Mouse (Mus musculus) spleen, adult 2 months (tissue): ENCODE results near the gene Pcgf5. TPM values are rescaled to one million over a fixed set of nuclear protein-coding genes. Genes with fewer than 3 reads are reported as not detected.

Experiments
- DNase-seq, 2 experiments: peaks; one replicate each; pipeline versions ENCODE4 v3.0.0 to v3.0.0-alpha.2; 2012 to 2021; ENCODE audit warnings: low spot score in 2 of 2, low read depth in 1 of 2
- H3K27ac ChIP-seq: fragments of 200-500 bp; 2 replicates; pipeline ENCODE4 v1.5.1; 2012; ENCODE audit warnings: low read length, inconsistent platforms; ENCODE audit not compliant: insufficient read depth
- H3K27me3 ChIP-seq: fragments of 200-500 bp; 2 replicates; pipeline ENCODE4 v1.6.1; 2012; ENCODE audit warnings: mild to moderate bottlenecking, moderate library complexity, low read length, inconsistent platforms; ENCODE audit not compliant: control insufficient read depth, insufficient read depth
- H3K36me3 ChIP-seq: fragments of 200-500 bp; 2 replicates; pipeline ENCODE4 v1.6.1; 2012; ENCODE audit warnings: mild to moderate bottlenecking, low read length, inconsistent platforms; ENCODE audit not compliant: control insufficient read depth, insufficient read depth
- H3K4me1 ChIP-seq: fragments of 200-500 bp; 2 replicates; pipeline ENCODE4 v1.6.1; 2011; ENCODE audit warnings: inconsistent platforms; ENCODE audit not compliant: control insufficient read depth, insufficient read depth, insufficient read length
- H3K4me3 ChIP-seq: fragments of 200-500 bp; 2 replicates; pipeline ENCODE4 v1.5.1; 2011; ENCODE audit warnings: mild to moderate bottlenecking, inconsistent platforms; ENCODE audit not compliant: insufficient read depth, insufficient read length; ENCODE audit errors: extremely low read depth
- CTCF ChIP-seq: fragments of 200-500 bp; IDR thresholded peaks from 2 replicates; pipeline ENCODE4 v1.5.1; 2011; ENCODE audit warnings: mild to moderate bottlenecking, inconsistent platforms; ENCODE audit not compliant: insufficient read depth, insufficient read length, insufficient replicate concordance; ENCODE audit errors: extremely low read depth
- POLR2A ChIP-seq: fragments of 200-500 bp; IDR thresholded peaks from 2 replicates; pipeline ENCODE4 v1.6.1; 2011; ENCODE audit warnings: low read depth, low read length, inconsistent platforms
- WGBS: fragments of 180-500 bp; shearing (Covaris S2); methylation state at CpG from one replicate; pipeline ENCODE4 v1.1.7; 2018; 5-methylcytosine and 5-hydroxymethylcytosine counted together
- polyA plus RNA-seq: library from polyadenylated mRNA; depleted of rRNA; stranded (reverse); fragments of >200 nt; gene quantifications from 2 replicates; pipeline ENCODE4 v1.2.3, GENCODE M21; 2012

Gene Pcgf5
- polyA plus RNA-seq, 1 experiment = 4.1 TPM

DNA sequence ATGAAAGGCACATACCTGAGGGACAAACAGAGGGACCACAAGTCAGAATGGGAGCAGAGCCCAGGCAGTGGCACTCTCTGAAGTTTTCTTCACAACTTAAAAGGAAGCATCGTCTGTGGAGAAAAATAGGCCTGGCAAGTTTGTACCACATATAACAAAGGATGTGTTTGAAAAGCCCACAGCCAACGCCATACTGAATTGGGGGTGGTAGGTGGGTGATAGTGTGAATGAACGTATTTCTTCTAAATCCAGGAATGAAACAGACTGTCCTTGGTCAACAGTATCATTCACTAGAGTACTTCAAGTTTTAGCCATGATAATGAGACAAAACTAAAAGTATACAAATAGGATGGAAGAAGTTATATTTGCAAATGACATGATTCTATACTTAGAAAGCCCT is 123.2 kb downstream of the Pcgf5 start:
- no peak for DNase-seq
- Histone ChIP-seq H3K27ac (no peak overlapping the region), H3K4me1 (no peaks in the 10 kb centered on the region), H3K4me3 (no peak overlapping the region), H3K27me3 (no peaks in the 10 kb centered on the region), H3K36me3 (no peaks in the 10 kb centered on the region)
- no peak for TF ChIP-seq POLR2A
- no peak for TF ChIP-seq CTCF
- WGBS = 77% methylated on average over 3 of the region's 3 CpGs

DNA sequence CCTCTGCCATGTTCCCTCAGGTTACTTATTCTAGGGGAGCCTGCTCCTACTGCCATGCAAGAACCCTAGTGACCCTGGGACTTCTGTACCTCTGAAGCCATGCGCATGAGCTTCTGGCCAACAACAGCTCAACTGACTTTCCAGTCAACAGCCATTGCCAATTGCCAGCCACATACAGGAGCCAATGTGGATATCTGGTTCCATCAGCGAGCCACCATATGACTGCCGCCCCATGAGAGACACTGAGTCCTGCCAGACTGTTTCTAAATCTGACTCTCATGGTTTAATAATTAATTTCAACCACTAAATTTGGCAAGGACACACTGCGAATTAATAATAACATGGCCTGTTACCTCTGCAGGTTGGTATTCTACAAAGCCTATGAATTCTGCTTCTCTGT is 128.5 kb downstream of the Pcgf5 start:
- H3K27me3 ChIP-seq = no peaks in the 10 kb centered on the region
- H3K27ac ChIP-seq = no peak overlapping the region
- H3K4me3 ChIP-seq = no peak overlapping the region
- H3K4me1 ChIP-seq = no peaks in the 10 kb centered on the region
- WGBS = 91% methylated on average over 4 of the region's 4 CpGs
- TF ChIP-seq POLR2A (no peak), CTCF (no peak)
- H3K36me3 ChIP-seq = no peaks in the 10 kb centered on the region
- no peak for DNase-seq

DNA sequence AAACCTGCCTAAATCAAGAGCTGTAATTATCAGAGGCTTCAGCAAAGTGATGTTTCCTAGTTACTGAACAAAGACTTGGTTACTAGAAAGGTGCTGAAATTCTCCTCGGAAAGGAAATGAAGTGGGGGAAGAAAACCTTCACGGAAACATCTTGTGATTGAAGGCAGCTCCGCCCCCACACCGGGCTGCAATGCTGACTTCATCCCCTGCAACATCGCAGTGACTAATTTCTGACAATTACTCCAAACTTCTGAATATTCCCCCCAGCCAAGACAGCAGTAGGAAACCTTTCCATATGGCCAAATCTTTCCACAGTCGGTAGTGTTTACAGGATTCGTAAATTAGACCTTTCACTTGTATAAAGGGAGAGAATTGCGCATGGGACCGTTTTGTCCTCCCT is 129.0 kb downstream of the Pcgf5 start:
- no peaks in the 10 kb centered on the region for H3K36me3 ChIP-seq
- no peaks in the 10 kb centered on the region for H3K27me3 ChIP-seq
- DNase-seq = peak in 1 of 2 experiments; percentile 27
- no peaks in the 10 kb centered on the region for H3K4me1 ChIP-seq
- no peak overlapping the region for H3K4me3 ChIP-seq
- peak overlapping the region; percentile 74; the same call in 1 of the 2 replicates for H3K27ac ChIP-seq
- 27% methylated on average over 9 of the region's 9 CpGs for WGBS
- TF ChIP-seq CTCF (no peak), POLR2A (no peak)

DNA sequence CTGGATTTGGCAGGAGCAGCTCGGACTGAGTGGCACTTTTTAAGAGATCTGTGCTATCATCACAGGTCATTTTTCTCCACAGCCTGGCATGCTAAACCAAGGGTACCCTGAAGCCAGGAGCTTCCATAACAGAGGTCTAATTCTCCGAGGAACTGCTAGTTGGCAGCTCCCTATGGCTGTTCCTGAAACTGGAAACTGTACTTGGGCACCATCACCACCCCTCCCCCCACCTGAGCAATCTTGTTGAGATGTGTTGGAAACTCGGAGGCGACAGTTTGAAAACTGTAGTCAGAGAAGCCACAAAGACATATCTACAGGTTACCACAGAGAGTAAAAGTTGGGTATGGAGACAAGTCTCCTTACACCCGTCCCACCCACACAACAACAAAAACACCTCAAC is 129.6 kb downstream of the Pcgf5 start:
- H3K4me1 ChIP-seq = no peaks in the 10 kb centered on the region
- peak in 1 of 2 experiments; percentile 7 for DNase-seq
- H3K4me3 ChIP-seq = no peak overlapping the region
- H3K27me3 ChIP-seq = no peaks in the 10 kb centered on the region
- no peak for TF ChIP-seq CTCF
- TF ChIP-seq POLR2A = no peak
- peak overlapping the region; percentile 74; the same call in 1 of the 2 replicates for H3K27ac ChIP-seq
- no peaks in the 10 kb centered on the region for H3K36me3 ChIP-seq
- 50% methylated on average over 5 of the region's 5 CpGs for WGBS

DNA sequence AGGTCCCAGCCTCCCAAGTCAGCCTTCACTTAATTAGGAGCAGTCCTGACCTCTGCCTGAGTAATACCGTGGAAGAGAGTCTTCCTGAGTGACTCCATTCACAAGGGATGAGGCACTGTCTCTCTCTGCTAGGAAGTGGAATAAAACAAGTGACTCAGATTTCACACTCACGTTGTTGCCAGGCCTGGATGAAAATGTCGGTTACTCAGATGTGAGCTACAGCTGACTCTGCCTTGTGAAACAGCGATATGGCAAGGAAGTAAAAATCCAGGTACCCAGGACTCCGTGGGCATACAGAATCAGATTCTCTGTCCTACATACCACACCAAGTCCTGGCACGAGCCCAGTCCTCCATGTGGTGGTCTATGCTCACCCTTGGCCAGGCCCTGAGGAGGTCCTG is 142.8 kb downstream of the Pcgf5 start:
- H3K4me3 ChIP-seq = no peak overlapping the region
- H3K27ac ChIP-seq = no peak overlapping the region
- no peak for DNase-seq
- no peaks in the 10 kb centered on the region for H3K27me3 ChIP-seq
- H3K36me3 ChIP-seq = no peaks in the 10 kb centered on the region
- WGBS = 91% methylated on average over 6 of the region's 6 CpGs
- H3K4me1 ChIP-seq = no peaks in the 10 kb centered on the region
- no peak for TF ChIP-seq CTCF
- no peak for TF ChIP-seq POLR2A

DNA sequence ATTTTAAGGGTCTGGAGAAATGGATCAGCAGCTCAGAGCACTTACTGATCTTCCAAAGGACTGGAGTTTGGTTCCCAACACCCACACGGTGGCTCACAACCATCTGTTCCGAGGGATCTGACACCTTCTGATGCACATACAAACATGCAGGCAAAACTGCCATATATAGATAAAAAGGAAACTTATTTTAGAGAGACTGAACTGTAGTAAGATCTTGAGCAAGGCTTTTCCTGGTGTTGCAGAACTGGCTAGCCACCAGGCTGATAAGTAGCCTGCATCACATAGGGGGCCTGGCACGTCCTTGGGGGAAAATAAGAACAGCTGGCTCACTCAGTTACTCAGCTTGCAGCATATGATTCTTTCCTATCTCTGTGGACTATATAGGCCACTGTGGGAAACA is 147.4 kb downstream of the Pcgf5 start:
- no peak overlapping the region for H3K27ac ChIP-seq
- H3K27me3 ChIP-seq = no peaks in the 10 kb centered on the region
- no peaks in the 10 kb centered on the region for H3K36me3 ChIP-seq
- DNase-seq = no peak
- no peaks in the 10 kb centered on the region for H3K4me1 ChIP-seq
- no peak overlapping the region for H3K4me3 ChIP-seq
- TF ChIP-seq CTCF = no peak
- TF ChIP-seq POLR2A = no peak
- 64% methylated on average over 3 of the region's 3 CpGs for WGBS

DNA sequence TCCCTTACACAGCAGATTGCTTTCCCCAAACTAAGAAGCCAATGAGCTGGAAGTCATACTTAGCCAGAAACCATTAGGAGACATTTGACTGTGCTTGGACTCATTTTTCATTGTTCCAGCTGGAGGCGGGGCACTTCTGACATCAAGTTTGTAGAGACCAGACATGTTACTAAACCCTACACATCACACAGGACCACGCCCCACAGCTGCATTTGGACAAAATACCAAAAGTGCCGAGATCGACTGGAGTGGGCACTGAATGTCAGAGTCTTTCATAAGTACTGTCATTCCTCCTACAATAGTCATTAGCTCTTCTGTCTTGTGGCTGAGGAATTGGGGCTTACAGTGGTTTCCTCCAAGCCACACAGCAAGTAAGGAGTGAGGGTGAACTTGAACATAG is 148.4 kb downstream of the Pcgf5 start:
- Histone ChIP-seq H3K4me1 (no peaks in the 10 kb centered on the region), H3K36me3 (no peaks in the 10 kb centered on the region), H3K27ac (no peak overlapping the region), H3K4me3 (no peak overlapping the region), H3K27me3 (no peaks in the 10 kb centered on the region)
- no peak for DNase-seq
- WGBS = 83% methylated on average over 4 of the region's 4 CpGs
- TF ChIP-seq CTCF (no peak), POLR2A (no peak)

DNA sequence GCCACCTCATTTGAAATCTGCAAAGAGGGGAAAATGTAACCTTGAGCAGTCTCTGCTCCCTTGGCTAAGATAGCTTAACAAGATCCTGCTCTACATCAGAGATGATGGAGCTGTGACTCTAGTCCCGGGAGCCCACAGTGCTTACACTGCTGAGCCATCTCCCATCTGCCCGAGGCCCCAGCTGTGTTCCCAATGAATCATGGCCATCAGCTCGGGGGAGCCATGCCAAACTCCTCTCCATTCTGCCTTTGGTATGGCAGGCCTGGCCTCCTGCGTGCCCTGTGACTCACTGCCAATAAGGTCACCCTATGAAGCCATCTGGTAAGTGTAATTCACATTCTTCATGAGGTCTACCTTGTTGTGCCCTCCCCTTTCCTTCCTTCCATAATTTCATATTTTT is 149.0 kb downstream of the Pcgf5 start:
- no peak for TF ChIP-seq CTCF
- no peak for TF ChIP-seq POLR2A

More for the DNA sequence above, 149.0 kb downstream of the Pcgf5 start:
- no peak overlapping the region for H3K27ac ChIP-seq
- no peaks in the 10 kb centered on the region for H3K36me3 ChIP-seq
- no peaks in the 10 kb centered on the region for H3K27me3 ChIP-seq
- DNase-seq = no peak
- WGBS = 78% methylated on average over 4 of the region's 4 CpGs
- no peak overlapping the region for H3K4me3 ChIP-seq
- H3K4me1 ChIP-seq = no peaks in the 10 kb centered on the region
